Mouse (Mus musculus) E14TG2a.4 (cell line): ENCODE data around the gene Gpr160.

Experiments
- CTCF ChIP-seq: conservative IDR thresholded peaks from 2 replicates; pipeline ENCODE4 v1.5.1; 2014; ENCODE audit warnings: low read length
- NANOG ChIP-seq: IDR thresholded peaks from 2 replicates; pipeline ENCODE4 v1.6.1; 2014; ENCODE audit warnings: borderline replicate concordance, low read length, mixed read lengths
- POU5F1 ChIP-seq: IDR thresholded peaks from 2 replicates; pipeline ENCODE4 v1.6.1; 2014; ENCODE audit warnings: low read length, borderline replicate concordance

- TF ChIP-seq CTCF (no peak), NANOG (no peak), POU5F1 (no peak)
Measured at GRCm38 (mm10) chr3:30899407-30899806, 43.7 kb downstream of the Gpr160 start.
